Mouse (Mus musculus) MEL (cell line): ENCODE data around the gene Hspa1a. TPM values are rescaled to one million over a fixed set of nuclear protein-coding genes. Genes with fewer than 3 reads are reported as not detected.
"Not testable (repeated sequence)": the region's sequence is repeated elsewhere in the genome, so short reads cannot be mapped to it uniquely, and the experiment has no call there.

Experiments used
- DNase-seq: peaks from one replicate; pipeline ENCODE4 v3.0.0; 2011; ENCODE audit warnings: low read depth, low spot score
- H3K27ac ChIP-seq: 2 replicates; pipeline ENCODE4 v1.5.1; 2012; ENCODE audit warnings: low read depth, mild to moderate bottlenecking, control low read depth, low read length, moderate library complexity; ENCODE audit not compliant: control insufficient read depth
- H3K27me3 ChIP-seq, 2 experiments: fragments of 150-350 bp in 1 of 2; sonication (generic) in 1 of 2; 2 replicates each; pipeline ENCODE4 v1.6.1; 2012; ENCODE audit warnings: low read length in 2 of 2, mild to moderate bottlenecking in 2 of 2, improper control_type of control experiment in 1 of 2, moderate library complexity in 1 of 2; ENCODE audit not compliant: insufficient read depth in 2 of 2, control insufficient read depth in 1 of 2
- H3K36me3 ChIP-seq, 2 experiments: 2 replicates each; pipeline ENCODE4 v1.6.1; 2012 to 2014; ENCODE audit warnings: low read length in 2 of 2, improper control_type of control experiment in 1 of 2, inconsistent platforms in 1 of 2, mild to moderate bottlenecking in 1 of 2; ENCODE audit not compliant: insufficient read depth in 2 of 2, control insufficient read depth in 1 of 2
- H3K4me1 ChIP-seq, 2 experiments: fragments of 150-350 bp in 1 of 2; sonication (generic) in 1 of 2; 2 replicates each; pipeline ENCODE4 v1.6.1; 2012; ENCODE audit warnings: low read length in 2 of 2, improper control_type of control experiment in 1 of 2, mild to moderate bottlenecking in 1 of 2; ENCODE audit not compliant: insufficient read depth in 2 of 2, control insufficient read depth in 1 of 2
- H3K4me3 ChIP-seq, 2 experiments: fragments of 150-350 bp in 1 of 2; sonication (generic) in 1 of 2; 2 replicates each; pipeline ENCODE4 v1.5.1; 2012; ENCODE audit warnings: low read depth in 2 of 2, low read length in 2 of 2, mild to moderate bottlenecking in 2 of 2, moderate library complexity in 2 of 2, control low read depth in 1 of 2, improper control_type of control experiment in 1 of 2; ENCODE audit not compliant: control insufficient read depth in 1 of 2, insufficient read depth in 1 of 2
- H3K79me2 ChIP-seq: 2 replicates; pipeline ENCODE4 v1.6.1; 2012; ENCODE audit warnings: mild to moderate bottlenecking, low read length, moderate library complexity; ENCODE audit not compliant: control insufficient read depth, poor library complexity, insufficient read depth
- H3K9ac ChIP-seq: 2 replicates; pipeline ENCODE4 v1.6.1; 2012; ENCODE audit warnings: low read depth, mild to moderate bottlenecking, control low read depth, low read length, moderate library complexity; ENCODE audit not compliant: control insufficient read depth, poor library complexity, severe bottlenecking
- H3K9me3 ChIP-seq: fragments of 150-350 bp; sonication (generic); replicated peaks from 2 replicates; pipeline ENCODE4 v1.6.1; 2012; ENCODE audit warnings: mild to moderate bottlenecking, low read length, improper control_type of control experiment, moderate library complexity; ENCODE audit not compliant: insufficient read depth
- ELF1 ChIP-seq: IDR thresholded peaks from 2 replicates; pipeline ENCODE4 v1.6.1; 2014; ENCODE audit warnings: low read depth, mild to moderate bottlenecking, inconsistent platforms, low read length, improper control_type of control experiment, moderate library complexity
- GABPA ChIP-seq: IDR thresholded peaks from 2 replicates; pipeline ENCODE4 v1.6.1; 2012; ENCODE audit warnings: low read depth, mild to moderate bottlenecking, inconsistent platforms, low read length, improper control_type of control experiment, moderate library complexity
- GATA1 ChIP-seq: IDR thresholded peaks from 2 replicates; pipeline ENCODE4 v1.6.1; 2011; ENCODE audit warnings: low read depth, low read length, improper control_type of control experiment
- HCFC1 ChIP-seq: IDR thresholded peaks from 2 replicates; pipeline ENCODE4 v1.6.1; 2012; ENCODE audit warnings: low read depth, mild to moderate bottlenecking, inconsistent platforms, low read length, improper control_type of control experiment, moderate library complexity
- JUND ChIP-seq: IDR thresholded peaks from 2 replicates; pipeline ENCODE4 v1.6.1; 2011; ENCODE audit warnings: low read depth, mild to moderate bottlenecking, improper control_type of control experiment, low read length
- KAT2A ChIP-seq: conservative IDR thresholded peaks from 2 replicates; pipeline ENCODE4 v1.6.1; 2012; ENCODE audit warnings: low read depth, low read length, improper control_type of control experiment, inconsistent platforms
- MAFK ChIP-seq: IDR thresholded peaks from 2 replicates; pipeline ENCODE4 v1.6.1; 2011; ENCODE audit warnings: low read depth, mild to moderate bottlenecking, low read length, improper control_type of control experiment, borderline replicate concordance
- MAZ ChIP-seq: IDR thresholded peaks from 2 replicates; pipeline ENCODE4 v1.6.1; 2012; ENCODE audit warnings: low read depth, mild to moderate bottlenecking, inconsistent platforms, low read length, improper control_type of control experiment
- MXI1 ChIP-seq: IDR thresholded peaks from 2 replicates; pipeline ENCODE4 v1.6.1; 2011; ENCODE audit warnings: mild to moderate bottlenecking, low read depth, low read length, improper control_type of control experiment
- POLR2A ChIP-seq, 2 experiments: IDR thresholded peaks; 2 replicates each; pipeline ENCODE4 v1.6.1; 2011 to 2012; ENCODE audit warnings: low read length in 2 of 2, mild to moderate bottlenecking in 2 of 2, control low read depth in 1 of 2, improper control_type of control experiment in 1 of 2, low read depth in 1 of 2, moderate library complexity in 1 of 2; ENCODE audit not compliant: control insufficient read depth in 1 of 2, insufficient read depth in 1 of 2, poor library complexity in 1 of 2
- POLR2AphosphoS2 ChIP-seq: IDR thresholded peaks from 2 replicates; pipeline ENCODE4 v1.6.1; 2011; ENCODE audit warnings: low read length, improper control_type of control experiment
- SIN3A ChIP-seq: IDR thresholded peaks from 2 replicates; pipeline ENCODE4 v1.6.1; 2012; ENCODE audit warnings: low read length, improper control_type of control experiment, inconsistent platforms
- TAL1 ChIP-seq: IDR thresholded peaks from 2 replicates; pipeline ENCODE4 v1.6.1; 2012; ENCODE audit warnings: mild to moderate bottlenecking, inconsistent platforms, low read length, moderate library complexity, mixed read lengths
- UBTF ChIP-seq: IDR thresholded peaks from 2 replicates; pipeline ENCODE4 v1.6.1; 2012; ENCODE audit warnings: low read depth, mild to moderate bottlenecking, inconsistent platforms, low read length, improper control_type of control experiment, moderate library complexity, borderline replicate concordance; ENCODE audit not compliant: insufficient read depth
- USF1 ChIP-seq: IDR thresholded peaks from 2 replicates; pipeline ENCODE4 v1.6.1; 2014; ENCODE audit warnings: low read depth, mild to moderate bottlenecking, inconsistent platforms, low read length, improper control_type of control experiment, moderate library complexity
- USF2 ChIP-seq, 2 experiments: IDR thresholded peaks; 2 replicates each; pipeline ENCODE4 v1.6.1; 2011 to 2012; ENCODE audit warnings: improper control_type of control experiment in 2 of 2, low read length in 2 of 2, borderline replicate concordance in 1 of 2, inconsistent platforms in 1 of 2, low read depth in 1 of 2, mild to moderate bottlenecking in 1 of 2; ENCODE audit not compliant: insufficient read depth in 1 of 2
- ZKSCAN1 ChIP-seq: IDR thresholded peaks from 2 replicates; pipeline ENCODE4 v1.6.1; 2012; ENCODE audit warnings: low read depth, mild to moderate bottlenecking, inconsistent platforms, low read length, improper control_type of control experiment, moderate library complexity
- ZNF384 ChIP-seq: IDR thresholded peaks from 2 replicates; pipeline ENCODE4 v1.6.1; 2012; ENCODE audit warnings: low read depth, mild to moderate bottlenecking, inconsistent platforms, low read length, improper control_type of control experiment
- polyA plus RNA-seq, 2 experiments: library from polyadenylated mRNA; stranded (reverse) in 1 of 2; unstranded in 1 of 2; fragments of >175 nt in 1 of 2; fragments of >200 nt in 1 of 2; gene quantifications; 2 replicates each; pipeline versions ENCODE4 v1.2.1 to v1.2.4; 2012; ENCODE audit warnings: low replicate concordance in 2 of 2, low read depth in 1 of 2; ENCODE audit not compliant: insufficient read length in 2 of 2, insufficient read depth in 1 of 2, missing spikeins in 1 of 2
- total RNA-seq: library from RNA; depleted of rRNA; stranded (reverse); fragments of 300-350 nt; gene quantifications from 2 replicates; pipeline ENCODE4 v1.2.3, GENCODE M21; 2012

Gene Hspa1a
- total and polyA plus RNA-seq, 3 experiments = not detected

- no peak for TF ChIP-seq UBTF
- TF ChIP-seq ZKSCAN1 = no peak
- no peak for TF ChIP-seq MAZ
- TF ChIP-seq USF1 = no peak
- TF ChIP-seq POLR2A (IDR thresholded peaks at IDR 0.05; ENCODE audit: control insufficient read depth in 1 of 2, insufficient read depth in 1 of 2, low read depth in 1 of 2, low read length in 2 of 2, poor library complexity in 1 of 2) = no peak
- no peak for TF ChIP-seq MXI1
- TF ChIP-seq ELF1 = 0 out of 2 replicates have a peak, but pooled peaks have one; percentile 14
- TF ChIP-seq KAT2A = no peak
- peak; percentile 46; the same call in 1 of the 2 replicates for TF ChIP-seq MAFK
- no peak for TF ChIP-seq POLR2AphosphoS2
- TF ChIP-seq USF2 (IDR thresholded peaks at IDR 0.05; ENCODE audit: borderline replicate concordance in 1 of 2, insufficient read depth in 1 of 2, low read depth in 1 of 2, low read length in 2 of 2) = no peak
- no peak for TF ChIP-seq TAL1
Measured at GRCm38 (mm10) chr17:35007387-35007991, 35.5 kb upstream of the Hspa1a start (continued).

DNA sequence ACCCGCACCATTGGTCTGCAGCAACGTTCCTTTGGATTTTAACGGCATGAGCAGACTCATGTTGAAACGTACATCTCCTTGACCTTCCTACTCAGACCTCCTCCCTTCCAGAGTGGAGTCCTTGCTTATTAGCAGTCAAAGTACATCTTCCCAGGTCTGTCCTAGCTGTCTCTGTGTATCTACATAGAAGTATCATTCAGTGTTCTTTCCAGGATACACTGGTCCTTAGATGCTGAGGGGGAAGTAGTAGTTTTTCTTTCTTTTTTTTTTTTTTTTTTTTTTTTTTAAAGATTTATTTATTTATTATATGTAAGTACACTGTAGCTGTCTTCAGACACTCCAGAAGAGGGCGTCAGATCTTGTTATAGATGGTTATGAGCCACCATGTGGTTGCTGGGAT is 33.9 kb upstream of the Hspa1a start:
- DNase-seq, H3K9ac ChIP-seq, H3K9me3 ChIP-seq, H3K27ac ChIP-seq, H3K27me3 ChIP-seq, H3K4me3 ChIP-seq, H3K36me3 ChIP-seq: not testable (repeated sequence)
- Histone ChIP-seq H3K79me2 (peaks cover 48% of the 10 kb centered on the region), H3K4me1 (peaks cover 0 to 13% of the 10 kb centered on the region in 2 experiments; a peak in 2 of 4 replicates)
- peak; percentile 64 for TF ChIP-seq ZNF384

DNA sequence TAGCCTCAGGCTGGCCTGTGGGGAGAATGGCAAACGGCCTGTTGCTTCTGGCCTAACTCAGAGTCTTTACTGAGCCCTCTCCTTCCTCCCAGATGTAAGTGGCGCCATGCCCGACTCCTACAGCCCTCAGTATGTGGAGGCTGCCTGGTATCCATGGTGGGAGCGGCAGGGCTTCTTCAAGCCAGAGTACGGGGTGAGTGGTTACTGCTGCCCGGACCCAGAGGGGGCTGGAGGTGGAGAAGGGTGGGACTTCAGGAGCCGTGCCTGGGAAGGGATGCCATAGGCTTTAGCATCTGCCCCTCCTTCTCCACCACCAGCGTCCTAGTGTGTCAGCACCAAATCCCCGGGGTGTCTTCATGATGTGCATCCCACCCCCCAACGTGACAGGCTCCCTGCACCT is 33.2 kb upstream of the Hspa1a start:
- Histone ChIP-seq H3K9me3 (no peaks in the 10 kb centered on the region), H3K9ac (no peak overlapping the region), H3K36me3 (peaks cover 6 to 7% of the 10 kb centered on the region in 2 experiments), H3K79me2 (peaks cover 50% of the 10 kb centered on the region), H3K4me1 (peaks cover 0 to 13% of the 10 kb centered on the region in 2 experiments; a peak in 2 of 4 replicates), H3K27ac (no peak overlapping the region)
- no peak for DNase-seq
- TF ChIP-seq GATA1 (no peak), USF2 (IDR thresholded peaks at IDR 0.05; ENCODE audit: borderline replicate concordance in 1 of 2, insufficient read depth in 1 of 2, low read depth in 1 of 2, low read length in 2 of 2) (no peak), SIN3A (no peak), ELF1 (no peak), JUND (no peak), TAL1 (no peak), USF1 (no peak), GABPA (no peak), HCFC1 (no peak), MAZ (no peak)
- TF ChIP-seq, all 39 proteins: peak for 0
- H3K4me3 ChIP-seq = no peak overlapping the region
- H3K27me3 ChIP-seq = no peaks in the 10 kb centered on the region
